Mouse (Mus musculus): ENCODE data around the gene Gzf1.

The Gzf1 gene

DNA sequence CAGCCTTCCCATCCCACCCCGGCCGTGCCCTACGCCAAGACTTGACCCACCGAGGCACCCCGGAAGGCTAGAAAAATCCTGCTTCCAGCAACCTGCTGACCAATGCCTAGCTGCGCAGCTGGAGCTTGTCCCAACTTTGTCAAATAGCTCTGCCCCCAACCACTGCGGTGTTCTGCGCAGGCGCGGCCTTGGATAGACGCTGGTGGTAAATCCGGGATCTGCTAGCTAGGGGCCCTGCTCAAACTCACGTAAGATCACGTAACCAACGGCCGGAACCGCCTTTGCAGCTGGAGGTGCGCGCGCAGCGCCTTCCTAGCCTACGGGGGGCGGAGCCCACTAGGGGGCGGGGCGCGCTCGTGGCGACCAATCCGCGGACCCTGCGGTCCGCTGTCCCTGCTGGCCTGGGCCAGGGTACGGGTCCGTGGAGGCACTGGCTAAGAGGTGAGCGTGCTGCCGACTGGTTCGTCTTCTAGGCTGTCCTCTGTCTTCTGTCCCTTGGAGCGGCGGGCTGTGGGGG, at the start of gene Gzf1:
Gene Gzf1 (plus strand): TSS at position 249 of the 517 bp plus-strand sequence.
- DNase-seq, result peak; percentile 98

DNA sequence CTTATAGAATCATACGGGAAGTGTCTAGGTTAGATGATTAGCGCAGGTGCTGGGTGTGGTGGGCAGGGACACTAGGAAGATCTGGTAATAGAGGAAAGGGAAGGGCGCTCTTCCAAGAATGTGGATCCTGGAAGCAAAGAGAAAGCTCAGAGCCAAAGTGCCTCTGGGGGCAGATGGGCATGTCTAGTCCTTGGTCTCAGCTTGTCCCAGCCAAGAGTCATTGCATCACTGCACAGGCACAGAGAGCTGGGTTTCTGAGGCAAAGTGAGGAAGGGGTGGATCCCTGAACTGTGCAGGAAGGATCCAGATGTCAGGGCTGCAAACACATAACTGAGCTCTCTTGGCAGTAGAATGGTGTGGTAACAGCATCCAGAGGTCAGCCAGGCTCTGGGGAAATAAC, 49.2 kb upstream of the Gzf1 start:
- DNase-seq, result no peak

DNA sequence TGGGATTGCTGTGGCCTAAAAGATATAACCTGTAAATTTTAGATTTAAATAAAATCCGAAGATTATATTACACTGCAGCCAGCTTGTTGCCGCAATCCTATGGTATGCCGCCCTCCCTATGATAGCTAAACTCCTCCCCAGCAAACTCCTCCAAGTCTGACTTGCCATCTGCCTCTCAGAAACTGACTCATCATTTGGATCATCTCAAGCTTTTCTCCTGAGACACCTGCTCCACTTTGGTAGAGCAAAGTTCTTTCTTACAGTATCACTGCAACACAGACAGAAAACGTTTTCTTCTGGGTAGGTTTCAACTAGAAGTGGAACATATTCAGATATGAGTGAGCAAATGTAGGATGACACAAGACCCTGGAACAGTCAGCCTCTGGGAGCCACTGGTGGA, 46.4 kb upstream of the Gzf1 start:
- no peak for DNase-seq

DNA sequence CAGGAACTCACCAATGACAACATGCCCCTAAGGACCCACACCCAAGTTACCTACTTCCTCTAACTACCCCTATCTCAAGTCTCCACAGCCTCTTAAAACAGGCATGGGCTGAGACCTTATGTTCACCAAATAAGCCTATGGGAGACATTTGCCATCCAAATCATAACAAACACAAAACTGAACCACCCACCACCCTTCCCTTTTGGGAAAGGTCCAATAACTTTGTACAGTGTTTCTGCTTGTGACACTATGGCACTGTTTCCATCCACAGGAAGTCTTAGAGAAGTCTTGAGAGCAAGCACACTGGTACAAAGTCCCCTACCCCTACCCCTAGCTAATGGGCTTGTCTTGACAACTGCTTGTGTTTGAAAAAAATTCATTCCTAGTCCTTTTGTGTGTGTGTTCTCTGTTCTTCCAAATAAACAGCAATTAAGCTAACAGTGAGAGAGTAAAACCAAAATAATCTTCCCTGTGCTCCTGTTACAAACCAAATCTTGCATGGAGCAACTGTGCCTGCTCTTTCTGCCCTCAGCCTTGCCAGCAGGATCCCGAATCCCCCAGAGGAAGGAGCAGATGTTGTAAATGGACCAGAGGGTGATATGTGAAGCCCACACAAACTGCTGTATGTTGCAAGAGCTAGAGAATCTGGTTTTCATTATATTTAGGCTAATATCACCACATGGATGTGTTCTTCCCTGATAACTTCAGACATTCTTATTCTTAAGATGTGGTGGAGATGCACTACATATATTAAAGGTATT, 38.0 kb upstream of the Gzf1 start:
- DNase-seq, result no peak

DNA sequence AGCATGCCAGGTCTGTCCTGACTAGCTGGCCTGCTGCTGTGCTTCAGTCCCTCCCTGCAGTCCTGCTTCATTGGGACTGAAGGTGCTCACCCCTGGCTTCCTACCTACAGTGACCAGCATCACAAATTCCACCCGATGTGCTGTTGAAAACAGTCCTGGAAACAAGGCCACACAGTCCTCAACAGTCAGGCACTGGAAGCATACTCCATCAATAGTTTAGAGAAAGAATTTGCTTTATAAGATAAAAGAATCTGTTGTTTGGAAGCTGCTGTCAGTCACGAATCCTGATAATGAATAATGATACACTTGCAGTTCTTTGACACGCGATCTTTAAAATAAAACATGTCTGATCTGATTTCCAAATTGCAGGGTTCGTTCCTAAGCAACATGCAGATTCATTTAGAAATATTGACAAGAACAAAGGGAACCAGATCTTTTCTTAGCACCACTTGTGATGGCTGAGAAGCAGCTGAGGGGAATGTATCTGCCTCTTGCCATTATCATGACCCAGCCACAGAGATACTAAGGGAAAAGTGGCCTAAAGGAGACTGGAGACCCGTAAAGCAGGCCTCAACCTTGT, 36.3 kb upstream of the Gzf1 start:
- DNase-seq, result no peak

DNA sequence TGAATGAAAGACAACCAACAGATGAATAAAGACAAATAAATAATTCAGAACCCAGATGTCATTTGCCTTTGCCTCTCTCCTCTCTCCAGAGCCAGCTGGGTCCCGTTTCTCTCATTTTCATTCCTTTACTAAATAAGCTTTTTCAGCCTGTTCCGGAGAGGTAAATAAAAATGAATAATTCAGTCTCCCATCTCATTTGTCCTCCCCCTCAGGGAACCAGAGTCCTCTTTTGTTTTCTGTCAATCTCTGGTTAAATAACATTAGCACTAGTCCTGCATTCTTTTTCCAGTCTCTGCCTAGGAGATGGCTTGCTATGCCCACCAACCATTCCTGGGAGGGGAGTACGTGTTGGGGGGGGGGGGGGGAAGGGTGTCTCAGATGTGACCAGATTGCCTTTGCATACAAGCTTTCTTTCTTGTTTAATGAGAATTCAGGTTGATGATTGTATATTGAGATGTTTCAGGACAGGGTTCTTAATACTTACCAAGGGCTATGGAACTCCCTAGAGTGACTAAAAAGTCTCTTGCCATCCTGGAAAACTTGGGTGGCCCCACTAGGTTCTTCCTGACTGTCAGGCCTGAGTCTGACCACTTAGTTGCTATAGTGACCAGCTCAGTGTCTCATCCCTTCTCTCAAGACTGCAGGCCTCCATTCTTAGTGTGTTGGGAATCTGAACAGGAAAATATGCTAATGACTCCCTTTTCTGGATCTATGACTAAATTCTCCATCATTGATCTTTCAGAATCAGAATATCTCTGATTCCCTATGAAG, 30.1 kb upstream of the Gzf1 start:
- no peak for DNase-seq

DNA sequence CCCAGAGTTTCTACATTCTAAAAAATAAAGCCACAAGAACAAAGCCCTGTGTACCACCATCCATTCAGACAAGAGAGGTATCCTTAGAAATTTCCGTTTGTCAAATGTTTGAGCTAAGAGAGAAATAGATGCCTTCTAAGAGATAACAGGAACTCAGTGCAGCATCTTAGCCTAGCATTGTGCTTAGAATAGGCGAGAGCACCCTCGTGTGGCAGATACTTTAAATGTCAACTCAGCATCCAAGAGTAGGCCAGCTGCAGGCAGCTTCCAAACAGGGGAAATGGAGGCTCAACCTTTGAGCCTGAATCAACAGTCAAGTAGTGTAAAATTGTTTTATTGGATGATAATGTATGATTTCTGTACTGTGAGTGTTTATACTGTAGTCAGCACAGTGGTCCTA, 25.9 kb upstream of the Gzf1 start:
- DNase-seq, result no peak

DNA sequence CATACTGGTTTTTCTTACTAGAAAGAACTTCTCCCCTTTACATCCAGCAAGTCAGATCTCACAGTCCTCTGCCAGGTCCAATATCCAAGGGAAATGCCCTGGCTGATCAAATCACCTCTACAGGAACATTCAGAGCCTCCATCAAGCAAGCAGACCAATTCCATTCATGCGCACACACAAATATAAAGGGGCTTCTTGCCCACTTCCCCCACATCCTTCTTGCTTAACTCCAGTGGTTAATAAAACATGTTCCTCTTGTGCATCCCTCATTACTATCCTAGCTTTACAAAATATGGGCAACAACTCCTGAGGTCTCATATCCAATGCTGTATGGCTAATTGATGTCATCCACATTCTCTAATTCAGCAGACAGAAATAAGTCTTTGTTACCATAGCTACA, 17.4 kb upstream of the Gzf1 start:
- no peak for DNase-seq

DNA sequence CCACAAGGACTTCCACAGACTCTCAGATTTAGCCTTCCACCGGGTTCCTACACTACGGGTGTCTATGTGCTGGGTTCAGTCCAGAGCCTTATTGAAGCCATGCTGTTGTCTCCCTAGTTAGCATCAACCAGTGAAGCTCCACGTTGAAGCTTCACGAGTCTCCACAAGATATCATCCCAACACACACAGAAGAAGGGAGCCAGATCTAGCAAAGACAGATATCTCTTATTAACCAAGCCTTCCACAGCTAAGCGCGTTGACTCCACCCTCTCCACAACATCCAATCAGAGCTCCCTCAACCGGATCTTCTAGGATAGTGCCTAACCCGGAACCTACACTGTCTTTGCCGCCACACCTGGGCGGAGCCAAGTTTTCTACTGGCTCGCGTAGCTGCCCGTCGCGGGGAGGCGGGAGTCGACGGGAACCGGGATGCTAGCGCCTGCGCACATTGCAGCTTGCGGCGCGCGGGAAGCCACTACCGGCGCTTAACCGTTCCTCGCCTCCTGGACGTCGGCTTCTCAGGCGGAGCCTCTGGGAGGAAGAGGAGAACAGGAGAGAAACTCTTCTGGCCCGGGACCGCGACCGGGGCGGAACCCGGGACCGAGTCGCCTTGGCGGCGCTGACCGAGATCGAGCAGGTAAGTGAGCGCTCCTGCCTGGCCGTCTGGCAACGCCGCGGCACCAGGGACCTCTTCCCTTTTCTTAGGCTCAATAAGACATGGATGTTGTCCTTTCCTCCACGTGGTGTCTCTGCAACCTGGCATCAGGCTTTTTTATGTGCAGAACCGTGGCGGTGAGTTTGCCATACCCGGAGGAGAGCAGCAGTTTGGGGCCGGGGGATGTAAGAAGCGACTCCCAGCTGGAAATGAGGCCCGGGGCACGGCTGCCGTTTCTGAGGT, 8.4 kb upstream of the Gzf1 start, which contains the start of gene Nxt1:
Gene Nxt1 (plus strand): TSS at position 403 of the 898 bp plus-strand sequence.
- peak; percentile 99 for DNase-seq

DNA sequence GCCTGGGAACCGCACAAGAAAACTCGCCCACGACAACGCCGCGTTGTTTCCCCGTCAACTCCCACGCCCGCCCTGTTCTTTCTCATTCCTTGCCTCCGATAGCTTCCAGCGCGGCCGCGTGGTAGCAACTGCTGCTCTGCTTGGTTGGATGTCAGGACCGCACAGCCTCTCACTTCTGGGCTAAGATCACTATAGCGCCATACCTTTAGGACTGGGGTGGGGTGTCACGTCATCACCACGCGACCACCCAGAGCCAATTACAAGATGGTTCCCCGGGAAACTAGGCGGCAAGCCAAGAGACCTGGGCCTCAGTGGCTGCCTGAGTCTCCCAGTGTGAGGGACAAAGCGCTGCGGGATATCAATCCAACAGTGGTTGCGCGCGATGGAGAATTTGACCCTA, 3.0 kb upstream of the Gzf1 start:
- no peak for DNase-seq

DNA sequence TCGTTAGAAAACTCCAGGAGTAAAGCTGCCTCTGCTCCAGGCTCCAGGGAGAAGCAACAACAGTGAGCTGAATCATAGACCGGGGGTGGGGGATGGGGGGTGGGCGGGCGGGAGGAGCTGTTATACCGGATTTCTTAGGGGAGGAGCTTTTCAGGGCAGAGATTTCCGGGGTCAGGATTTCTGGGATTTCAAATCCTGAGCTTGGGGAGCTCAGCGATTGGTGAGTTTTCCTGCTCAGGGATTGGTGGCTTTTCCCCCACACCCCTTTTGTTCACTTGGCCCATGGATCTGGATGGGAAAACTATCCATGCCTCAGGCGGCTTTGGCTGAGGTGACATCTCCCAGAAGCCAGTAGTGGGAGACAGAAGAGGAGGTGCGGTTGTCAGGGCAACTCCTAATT, 1.5 kb upstream of the Gzf1 start:
- DNase-seq, result no peak

DNA sequence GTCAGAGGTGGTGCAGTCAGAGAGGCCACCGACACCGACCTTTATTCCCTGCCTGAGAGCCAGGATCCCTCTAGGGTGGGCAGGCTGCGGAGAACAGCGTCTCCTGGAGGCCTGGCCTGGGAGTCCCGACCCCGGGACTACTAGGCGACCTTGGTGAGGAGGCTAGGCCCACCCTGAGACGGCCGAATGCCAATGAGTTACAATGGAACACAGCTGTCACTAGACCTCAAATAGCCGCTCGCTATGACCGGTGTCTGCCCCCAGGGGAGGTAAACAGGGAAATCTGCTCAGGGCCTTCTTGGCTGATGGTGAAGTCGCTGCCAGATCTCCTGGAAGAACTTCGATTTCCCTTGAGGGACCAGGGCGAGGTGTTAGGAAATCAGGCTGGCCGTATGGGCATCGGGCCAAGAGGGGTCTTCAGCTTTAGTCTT, 653 bp downstream of the Gzf1 start:
- DNase-seq, result peak; percentile 54

DNA sequence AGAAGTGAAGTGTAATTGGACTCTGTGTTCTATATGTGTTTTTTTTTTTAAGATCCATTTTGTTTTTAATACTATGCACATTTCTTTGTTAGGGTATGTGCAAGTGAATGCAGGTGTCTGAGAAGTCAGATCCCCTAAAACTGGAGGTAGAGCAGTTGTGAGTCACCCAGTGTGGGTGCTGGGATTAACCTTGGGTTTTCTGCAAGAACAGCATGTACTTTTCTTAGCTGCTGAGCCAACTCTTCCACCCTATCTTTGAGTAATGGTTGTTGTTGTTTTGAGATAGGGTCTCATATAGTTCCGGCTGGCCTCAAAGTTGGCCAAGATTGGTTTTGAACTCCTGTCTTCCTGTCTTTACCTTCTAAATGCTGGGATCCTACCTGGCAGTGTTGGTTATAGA, 2.2 kb downstream of the Gzf1 start:
- DNase-seq, result no peak

DNA sequence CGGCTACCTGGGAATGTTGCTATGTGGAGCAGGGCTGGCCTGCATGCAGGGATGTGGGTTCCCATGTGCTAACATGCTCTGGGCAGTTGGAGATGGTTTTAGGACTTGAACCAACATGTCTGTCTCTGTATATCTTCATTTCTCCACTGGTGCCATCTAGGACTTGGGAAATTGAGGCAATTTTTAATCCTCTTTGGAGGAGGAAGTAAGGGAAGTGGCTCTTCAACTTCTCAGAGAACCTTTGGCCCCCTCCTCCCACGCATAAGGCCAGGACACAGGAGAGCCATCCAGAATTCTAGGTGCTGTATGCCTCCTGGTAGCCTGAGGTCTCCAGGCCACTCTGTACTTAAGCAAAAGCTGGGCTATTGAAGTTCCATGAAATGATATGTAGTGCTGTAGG, 4.1 kb downstream of the Gzf1 start:
- no peak for DNase-seq

DNA sequence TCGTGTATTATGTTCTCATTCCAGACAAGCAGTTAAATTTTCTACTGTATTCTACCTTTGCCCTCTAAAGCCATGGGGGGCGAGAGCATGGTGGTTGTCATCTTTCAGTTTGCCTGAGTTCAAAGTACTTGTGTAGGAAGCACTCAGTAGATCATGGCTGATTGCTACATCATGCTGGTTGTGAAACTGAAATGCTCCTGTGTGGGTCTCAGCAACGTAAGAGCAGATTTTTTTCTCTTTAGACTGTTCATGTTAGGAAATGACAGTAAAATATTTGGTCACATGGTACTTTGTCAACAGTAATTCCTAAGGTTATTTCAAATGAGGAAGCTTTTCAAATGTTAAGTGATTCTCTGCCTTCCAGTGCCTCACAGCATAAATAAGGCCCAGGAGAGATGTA, 4.9 kb downstream of the Gzf1 start:
- no peak for DNase-seq

DNA sequence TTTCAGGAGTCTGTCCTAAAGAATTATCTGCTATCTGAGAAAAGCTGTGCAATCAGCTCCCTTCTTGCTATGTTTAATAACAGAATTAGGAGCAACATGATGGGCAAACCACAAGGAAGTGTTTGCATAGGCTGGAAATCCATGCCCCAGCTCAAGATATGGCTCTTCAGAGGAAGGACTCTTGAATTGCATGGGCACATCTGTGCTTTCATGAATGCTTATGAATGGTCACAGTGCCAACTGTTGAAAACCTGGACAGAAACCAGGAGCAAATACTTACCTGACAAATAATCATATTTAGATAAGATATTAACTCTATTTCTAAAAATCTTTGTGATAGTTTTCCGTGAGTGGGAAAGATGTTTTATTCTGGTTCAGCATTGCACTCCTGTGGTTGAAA, 6.0 kb downstream of the Gzf1 start:
- DNase-seq, result no peak

DNA sequence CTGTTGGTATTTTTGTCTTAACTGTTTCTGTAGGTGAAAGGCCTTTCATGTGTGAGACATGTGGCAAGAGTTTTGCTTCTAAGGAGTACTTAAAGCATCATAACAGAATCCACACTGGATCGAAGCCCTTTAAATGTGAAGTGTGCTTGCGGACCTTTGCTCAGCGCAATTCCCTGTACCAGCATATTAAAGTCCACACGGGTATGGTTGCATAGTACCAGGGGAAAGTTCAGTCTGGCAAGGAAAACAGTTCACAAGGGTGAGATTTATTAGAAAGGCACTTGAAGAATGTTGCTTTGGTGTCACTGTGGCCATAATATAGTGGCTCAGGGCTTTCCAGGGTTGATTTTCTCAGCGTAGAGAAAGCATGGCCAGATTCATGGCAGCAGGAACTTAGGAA, 7.1 kb downstream of the Gzf1 start:
- no peak for DNase-seq

DNA sequence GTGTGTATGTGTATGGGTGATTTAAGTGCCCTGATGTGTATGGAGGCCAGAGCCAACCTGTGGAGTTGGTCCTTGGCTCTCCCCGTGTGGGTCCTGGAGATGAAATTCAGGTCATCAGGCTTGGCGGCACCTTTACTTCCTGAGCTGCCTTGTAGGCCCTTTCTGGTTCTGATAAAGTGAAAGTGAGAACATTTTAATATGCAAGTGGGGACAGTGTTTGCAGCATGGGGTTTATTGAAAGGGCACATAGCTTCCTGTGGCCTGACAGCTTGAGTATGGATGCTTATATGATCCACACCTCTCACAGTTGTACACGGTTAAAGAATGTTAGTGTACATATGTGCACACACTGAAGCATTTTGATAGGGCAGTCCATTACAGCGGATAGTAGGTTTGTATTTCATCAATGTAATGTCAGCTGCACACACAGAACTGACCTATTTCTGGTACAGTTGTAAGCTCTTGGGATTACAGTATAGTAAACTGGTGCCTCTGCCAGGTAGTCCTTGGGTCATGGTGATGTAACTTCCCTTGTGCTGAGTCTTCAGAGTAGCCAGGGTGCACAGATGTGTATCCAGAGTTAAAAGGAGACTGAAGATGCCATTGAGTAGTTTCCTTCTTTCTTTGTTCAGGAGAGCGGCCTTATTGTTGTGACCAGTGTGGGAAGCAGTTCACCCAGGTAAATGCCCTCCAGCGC, 8.8 kb downstream of the Gzf1 start:
- no peak for DNase-seq

DNA sequence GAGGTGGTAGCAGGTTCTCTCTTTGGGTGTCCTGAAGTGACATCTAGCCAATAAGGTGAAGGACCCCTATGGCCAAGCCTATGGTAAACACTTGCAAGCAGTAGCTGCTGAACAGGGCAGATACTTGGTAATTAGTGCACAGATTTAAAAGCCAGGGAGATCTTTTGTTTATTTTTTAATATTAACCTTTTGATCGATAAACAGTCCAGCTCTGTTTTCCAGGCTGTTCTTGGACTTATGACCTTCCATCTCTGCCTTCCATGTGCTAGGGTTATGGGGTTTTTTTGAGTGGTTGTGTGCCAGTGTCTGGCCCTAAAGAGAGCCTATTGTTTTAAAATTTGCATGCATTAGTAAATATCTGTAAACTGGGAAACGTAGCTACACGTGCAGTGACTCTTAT, 9.5 kb downstream of the Gzf1 start:
- DNase-seq, result no peak

DNA sequence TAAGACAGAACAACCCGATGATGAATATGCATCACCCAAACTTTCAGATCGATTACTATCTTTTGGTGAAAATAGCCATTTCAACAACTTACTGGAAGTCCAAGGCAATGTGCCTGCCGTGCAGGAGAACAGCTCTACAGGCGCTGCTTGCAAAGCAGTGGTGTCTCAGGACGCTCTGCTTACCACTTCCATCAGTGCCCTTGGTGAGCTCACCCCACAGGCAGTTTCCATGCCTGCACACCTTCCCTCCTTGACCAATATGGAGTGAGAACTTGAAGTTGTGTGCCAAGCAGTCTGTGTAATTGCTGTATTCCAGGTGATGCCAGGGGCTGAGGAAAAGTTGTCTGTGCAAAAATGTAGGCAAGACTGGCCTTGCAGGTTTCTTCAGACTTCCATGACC, 10.0 kb downstream of the Gzf1 start:
- DNase-seq, result no peak

DNA sequence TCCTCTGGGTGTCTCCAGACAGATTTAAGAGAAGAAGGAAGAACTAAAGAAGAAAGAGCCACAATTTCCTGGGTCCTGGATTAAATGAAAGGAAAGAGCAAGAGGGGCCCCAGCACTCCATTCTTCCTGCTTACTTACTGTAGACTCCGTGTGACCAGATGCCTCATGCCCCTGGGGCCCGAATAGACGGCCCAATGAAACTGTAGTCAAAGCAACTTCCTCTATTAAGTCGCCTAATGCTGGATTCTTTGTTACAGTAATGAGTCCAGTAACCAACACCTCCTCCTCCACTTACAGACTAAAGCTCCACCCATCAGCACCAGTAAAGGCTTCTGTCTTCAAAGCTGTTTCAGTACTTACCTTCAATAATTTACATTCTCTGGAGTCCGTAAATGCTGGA, 17.7 kb downstream of the Gzf1 start:
- no peak for DNase-seq
